Mouse (Mus musculus): ENCODE data around the gene Amigo1.

- TF ChIP-seq POLR2A (IDR thresholded peaks at IDR 0.05; ENCODE audit: low read depth, low read length): no peak
- TF ChIP-seq CTCF (IDR thresholded peaks at IDR 0.05; ENCODE audit: extremely low read depth, insufficient read depth, insufficient read length, insufficient replicate concordance): no peak
Measured at GRCm38 (mm10) chr3:108206731-108207375, 20.7 kb downstream of the Amigo1 start.
